Mouse (Mus musculus) liver, embryonic 14.5 days (tissue): ENCODE data around the gene Nemf. TPM values are rescaled to one million over a fixed set of nuclear protein-coding genes. Genes with fewer than 3 reads are reported as not detected.
"Not testable (repeated sequence)": the region's sequence is repeated elsewhere in the genome, so short reads cannot be mapped to it uniquely, and the experiment has no call there.

ENCODE experiments used
- ATAC-seq: fragments of 200-750 bp; cut with Nextera tagmentation; 2 replicates; pipeline ENCODE4 v1.8.0; 2017; ENCODE audit warnings: moderate number of reproducible peaks, mild to moderate bottlenecking, moderate library complexity; ENCODE audit not compliant: insufficient read depth
- DNase-seq, 3 experiments: peaks; one replicate each; pipeline ENCODE4 v3.0.0-alpha.2; 2012 to 2013; ENCODE audit warnings: low read depth in 3 of 3, low spot score in 3 of 3
- H3K27ac ChIP-seq: fragments of 300-500 bp; sonication (generic); 2 replicates; pipeline ENCODE4 v1.5.1; 2014; ENCODE audit warnings: moderate library complexity, mild to moderate bottlenecking, control low read depth, inconsistent platforms
- H3K27me3 ChIP-seq: fragments of 300-500 bp; sonication (generic); 2 replicates; pipeline ENCODE4 v1.6.1; 2014; ENCODE audit warnings: mild to moderate bottlenecking, low read length, moderate library complexity; ENCODE audit not compliant: control insufficient read depth, insufficient read depth
- H3K36me3 ChIP-seq: fragments of 300-500 bp; sonication (generic); replicated peaks from 2 replicates; pipeline ENCODE4 v1.6.1; 2014; ENCODE audit warnings: low read depth; ENCODE audit not compliant: control insufficient read depth, insufficient read depth
- H3K4me1 ChIP-seq, 2 experiments: fragments of 200-500 bp in 1 of 2; fragments of 300-500 bp in 1 of 2; sonication (generic) in 1 of 2; replicated peaks; 2 replicates each; pipeline ENCODE4 v1.6.1; 2012 to 2014; ENCODE audit warnings: antibody characterized with exemption in 1 of 2, inconsistent platforms in 1 of 2, low read length in 1 of 2; ENCODE audit not compliant: control insufficient read depth in 2 of 2, insufficient read depth in 2 of 2
- H3K4me2 ChIP-seq: fragments of 300-500 bp; sonication (generic); 2 replicates; pipeline ENCODE4 v1.6.1; 2014; ENCODE audit warnings: low read depth, mild to moderate bottlenecking, control low read depth, moderate library complexity
- H3K4me3 ChIP-seq, 2 experiments: fragments of 200-500 bp in 1 of 2; fragments of 300-500 bp in 1 of 2; sonication (generic) in 1 of 2; 2 replicates each; pipeline ENCODE4 v1.5.1; 2012 to 2014; ENCODE audit warnings: low read depth in 2 of 2, low read length in 2 of 2, mild to moderate bottlenecking in 2 of 2, control low read depth in 1 of 2, inconsistent platforms in 1 of 2, moderate library complexity in 1 of 2; ENCODE audit not compliant: insufficient read depth in 1 of 2
- H3K9ac ChIP-seq: fragments of 300-500 bp; sonication (generic); replicated peaks from 2 replicates; pipeline ENCODE4 v1.6.1; 2014; ENCODE audit warnings: mild to moderate bottlenecking, control low read depth, moderate library complexity
- H3K9me3 ChIP-seq: fragments of 300-500 bp; sonication (generic); 2 replicates; pipeline ENCODE4 v1.6.1; 2016; ENCODE audit warnings: low read length, mixed read lengths; ENCODE audit not compliant: control insufficient read depth
- CTCF ChIP-seq: IDR thresholded peaks from 2 replicates; pipeline ENCODE4 v1.5.1; 2016; ENCODE audit warnings: antibody characterized with exemption, low read depth, control low read depth
- EP300 ChIP-seq: IDR thresholded peaks from 2 replicates; pipeline ENCODE4 v1.6.1; 2016; ENCODE audit warnings: antibody characterized with exemption, low read depth
- WGBS: fragments of 180-500 bp; shearing (Covaris S2); extraction: QIAGEN DNeasy Blood & Tissue Kit; methylation state at CpG from one replicate; pipeline ENCODE4 v1.1.7; 2014; ENCODE audit not compliant: insufficient replicate concordance; 5-methylcytosine and 5-hydroxymethylcytosine counted together
- polyA plus RNA-seq, 2 experiments: library from polyadenylated mRNA; depleted of rRNA in 1 of 2; stranded (reverse) in 1 of 2; unstranded in 1 of 2; fragments of >200 nt; fragmentation: Nextera tagmentation in 1 of 2; extraction: Ambion mirVana in 1 of 2; gene quantifications; 2 replicates each; pipeline versions ENCODE4 v1.2.1 to v1.2.3; 2012 to 2014

Nemf gene
- polyA plus RNA-seq, 2 experiments: 11.1 to 33.7 TPM

- no peak overlapping the region; the same call in 1 of the 2 replicates for H3K9ac ChIP-seq
- no peak overlapping the region for H3K27ac ChIP-seq
- DNase-seq: no peak
- TF ChIP-seq EP300: no peak
- TF ChIP-seq CTCF: no peak
- peaks cover 26 to 31% of the 10 kb centered on the region in 2 experiments for H3K4me1 ChIP-seq
- H3K4me2 ChIP-seq: no peak overlapping the region
- no peaks in the 10 kb centered on the region for H3K9me3 ChIP-seq
- H3K36me3 ChIP-seq: no peaks in the 10 kb centered on the region
- no peak for ATAC-seq
- H3K4me3 ChIP-seq: no peak overlapping the region
- H3K27me3 ChIP-seq: no peaks in the 10 kb centered on the region
- 64% methylated on average over 7 of the region's 7 CpGs for WGBS
Measured at GRCm38 (mm10) chr12:69365757-69366156, 8.8 kb upstream of the Nemf start.

GRCm38 (mm10) chr12:69363899-69364762, 7.2 kb upstream of the Nemf start:
- peaks cover 22 to 28% of the 10 kb centered on the region in 2 experiments for H3K4me1 ChIP-seq
- no peaks in the 10 kb centered on the region for H3K9me3 ChIP-seq
- H3K27ac ChIP-seq: peak overlapping the region; percentile 91
- peak overlapping the region; percentile 84 for H3K9ac ChIP-seq
- H3K4me3 ChIP-seq: peak overlapping the region; percentile 71 to 91
- peak; percentile 73 to 83 (median 76) for DNase-seq
- peak; percentile 46 for ATAC-seq
- no peaks in the 10 kb centered on the region for H3K27me3 ChIP-seq
- H3K36me3 ChIP-seq: no peaks in the 10 kb centered on the region
- peak overlapping the region; percentile 91 for H3K4me2 ChIP-seq
- 4% methylated on average over 32 of the region's 32 CpGs for WGBS
- TF ChIP-seq EP300 (peak; percentile 44; the same call in 1 of the 2 replicates), CTCF (peak; percentile 7; the same call in 1 of the 2 replicates)

DNA sequence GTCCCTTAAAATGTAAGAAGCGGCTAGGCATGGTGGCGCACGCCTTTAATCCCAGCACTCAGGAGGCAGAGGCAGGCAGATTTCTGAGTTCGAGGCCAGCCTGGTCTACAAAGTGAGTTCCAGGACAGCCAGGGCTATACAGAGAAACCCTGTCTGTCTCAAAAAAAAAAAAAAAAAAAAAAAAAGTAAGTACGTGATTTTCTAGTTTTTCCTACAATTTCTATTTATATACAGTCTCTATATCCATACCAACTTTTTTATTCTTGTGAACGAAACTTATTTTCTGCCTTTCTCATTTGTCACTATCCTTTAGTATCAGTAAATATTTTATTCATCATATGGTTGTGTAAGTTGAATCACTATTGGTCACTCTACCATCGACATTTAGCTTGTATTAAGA, 6.1 kb upstream of the Nemf start:
- H3K9me3 ChIP-seq, H3K4me2 ChIP-seq, H3K36me3 ChIP-seq, H3K27me3 ChIP-seq, H3K9ac ChIP-seq, H3K4me3 ChIP-seq, ATAC-seq, H3K27ac ChIP-seq, DNase-seq: not testable (repeated sequence)
- 83% methylated on average over 7 of the region's 7 CpGs for WGBS
- peaks cover 22 to 28% of the 10 kb centered on the region in 2 experiments for H3K4me1 ChIP-seq

- 26% methylated on average over 4 of the region's 4 CpGs for WGBS
- peak overlapping the region; percentile 98 for H3K4me2 ChIP-seq
- H3K4me1 ChIP-seq: peaks cover 22 to 28% of the 10 kb centered on the region in 2 experiments
- H3K9me3 ChIP-seq: no peaks in the 10 kb centered on the region
- TF ChIP-seq CTCF (no peak), EP300 (no peak)
- no peaks in the 10 kb centered on the region for H3K36me3 ChIP-seq
- peak overlapping the region; percentile 7 to 71 for H3K4me3 ChIP-seq
- H3K27ac ChIP-seq: peak overlapping the region; percentile 97
- no peaks in the 10 kb centered on the region for H3K27me3 ChIP-seq
- no peak for DNase-seq
- H3K9ac ChIP-seq: peak overlapping the region; percentile 88
- ATAC-seq: no peak
Measured at GRCm38 (mm10) chr12:69362388-69362787, 5.4 kb upstream of the Nemf start.

DNA sequence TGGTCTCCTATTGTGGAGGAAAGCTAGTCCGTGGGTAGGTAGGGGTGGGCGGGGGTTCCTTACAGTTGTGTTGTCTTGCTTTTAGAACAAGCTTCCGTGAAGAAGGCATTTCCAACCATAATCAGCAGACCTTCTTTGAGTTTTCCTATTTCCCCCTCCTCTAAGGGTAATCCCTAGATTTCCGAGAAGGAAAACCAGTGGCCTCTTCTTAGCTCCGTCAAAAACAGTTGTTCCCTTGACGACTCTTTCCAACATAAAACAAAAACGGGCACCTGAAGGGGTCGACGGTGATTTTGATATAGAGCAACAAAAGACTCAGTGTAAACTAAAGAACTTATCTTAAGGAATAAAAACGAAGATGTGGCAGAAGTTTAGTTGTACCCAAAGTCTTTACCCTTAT, 5.0 kb upstream of the Nemf start:
- TF ChIP-seq CTCF (no peak), EP300 (no peak)
- no peaks in the 10 kb centered on the region for H3K9me3 ChIP-seq
- peak overlapping the region; percentile 71 to 88 for H3K4me3 ChIP-seq
- no peak for DNase-seq
- WGBS: 3% methylated on average over 10 of the region's 10 CpGs
- no peaks in the 10 kb centered on the region for H3K36me3 ChIP-seq
- no peak for ATAC-seq
- H3K4me1 ChIP-seq: peaks cover 22 to 28% of the 10 kb centered on the region in 2 experiments
- no peaks in the 10 kb centered on the region for H3K27me3 ChIP-seq
- H3K27ac ChIP-seq: peak overlapping the region; percentile 97
- H3K4me2 ChIP-seq: peak overlapping the region; percentile 98
- H3K9ac ChIP-seq: peak overlapping the region; percentile 88

DNA sequence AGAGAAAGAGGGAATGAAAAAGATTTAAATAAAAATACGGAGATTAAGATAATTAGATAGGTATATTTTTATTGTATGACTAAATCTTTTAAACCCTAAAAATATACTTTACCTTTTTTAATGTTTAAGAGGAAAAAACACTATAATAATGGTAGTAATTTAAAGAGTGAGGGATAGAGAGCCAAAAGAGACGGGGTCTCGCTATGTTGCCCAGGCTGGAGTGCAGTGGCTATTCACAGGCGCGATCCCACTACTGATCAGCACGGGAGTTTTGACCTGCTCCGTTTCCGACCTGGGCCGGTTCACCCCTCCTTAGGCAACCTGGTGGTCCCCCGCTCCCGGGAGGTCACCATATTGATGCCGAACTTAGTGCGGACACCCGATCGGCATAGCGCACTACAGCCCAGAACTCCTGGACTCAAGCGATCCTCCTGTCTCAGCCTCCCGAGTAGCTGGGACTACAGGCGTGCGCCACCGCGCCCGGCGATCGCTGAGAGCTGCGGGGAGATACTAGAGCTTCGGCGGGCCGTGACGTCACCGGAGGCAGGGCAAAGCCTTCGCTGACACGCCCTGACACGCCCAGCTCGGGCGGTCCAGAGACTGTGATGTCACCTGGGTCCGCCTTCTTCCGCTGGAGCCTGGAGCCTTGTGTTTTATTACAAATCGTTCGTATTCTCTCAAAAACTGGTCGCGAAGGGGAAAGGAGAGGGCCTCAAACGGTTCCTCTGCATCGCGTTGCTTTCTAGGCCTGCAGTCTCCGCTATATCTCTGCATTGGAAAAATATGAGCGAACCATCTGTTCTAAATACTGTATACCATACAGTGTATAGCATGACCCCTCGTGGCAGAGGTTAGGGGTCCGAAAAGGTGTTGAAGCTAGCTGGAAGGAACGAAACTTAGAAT, 4.3 kb upstream of the Nemf start:
- peak overlapping the region; percentile 71 to 88 for H3K4me3 ChIP-seq
- WGBS: under 1% methylated on average over 37 of the region's 50 CpGs
- peaks cover 20 to 28% of the 10 kb centered on the region in 2 experiments for H3K4me1 ChIP-seq
- ATAC-seq (peak; percentile 88), DNase-seq (peak; percentile 93 to 95 (median 94))
- peak overlapping the region; percentile 98 for H3K4me2 ChIP-seq
- H3K36me3 ChIP-seq, H3K9me3 ChIP-seq, H3K27me3 ChIP-seq: not testable (repeated sequence)
- peak overlapping the region; percentile 88 for H3K9ac ChIP-seq
- H3K27ac ChIP-seq: peak overlapping the region; percentile 97
